Mouse (Mus musculus) thymus, adult 2 months (tissue): ENCODE measurements around the gene Lrrn3.

Experiments
- CTCF ChIP-seq: fragments of 200-500 bp; IDR thresholded peaks from 2 replicates; pipeline ENCODE4 v1.5.1; 2012; ENCODE audit warnings: mild to moderate bottlenecking, control low read depth, low read length, moderate library complexity, borderline replicate concordance; ENCODE audit not compliant: control insufficient read depth, poor library complexity, insufficient read depth; ENCODE audit errors: extremely low read depth
- POLR2A ChIP-seq: fragments of 200-500 bp; IDR thresholded peaks from 2 replicates; pipeline ENCODE4 v1.6.1; 2012; ENCODE audit warnings: mild to moderate bottlenecking, low read length, control low read depth, moderate library complexity; ENCODE audit not compliant: control insufficient read depth, poor library complexity, insufficient read depth; ENCODE audit errors: extremely low read depth

GRCm38 (mm10) chr12:41438446-41438845 is 47.8 kb downstream of the Lrrn3 start:
- no peak for TF ChIP-seq CTCF
- no peak for TF ChIP-seq POLR2A
